Mouse (Mus musculus): Measurements from ENCODE around the gene Nudcd2.
A peak's percentile ranks its signal among the peaks of the same experiment; 100 is the strongest.
"Not testable (repeated sequence)": the region's sequence is repeated elsewhere in the genome, so short reads cannot be mapped to it uniquely, and the experiment has no call there.

Nudcd2 gene

GRCm38 (mm10) chr11:40733339-40734174 is at the start of gene Nudcd2, which contains the start of gene Hmmr:
Gene Nudcd2 (plus strand): TSS chr11:40733667.
Gene Hmmr (minus strand): TSS chr11:40733422.
- DNase-seq: peak; percentile 94

GRCm38 (mm10) chr11:40690444-40691127 is 42.9 kb upstream of the Nudcd2 start:
- no peak for DNase-seq

DNA sequence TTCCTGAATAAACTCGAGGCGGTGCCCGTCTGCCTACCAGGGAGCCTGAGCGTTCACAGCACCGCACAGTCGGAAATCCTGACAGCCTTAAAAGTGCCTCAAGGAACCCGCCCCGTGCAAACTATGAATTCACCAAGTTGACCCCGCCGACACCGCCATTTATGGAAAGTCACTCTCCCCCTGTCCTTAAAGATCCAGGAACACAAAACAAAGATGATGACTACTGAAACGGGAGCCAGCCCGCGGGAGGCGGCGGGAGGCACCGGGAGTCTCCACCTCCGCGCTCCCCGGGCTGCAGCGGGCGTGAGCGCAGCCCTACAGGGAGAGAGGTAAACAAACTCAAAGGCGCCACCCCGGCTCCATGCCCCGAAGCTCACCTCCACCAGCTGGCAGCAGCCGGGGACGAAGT is 41.4 kb upstream of the Nudcd2 start:
- DNase-seq: no peak

DNA sequence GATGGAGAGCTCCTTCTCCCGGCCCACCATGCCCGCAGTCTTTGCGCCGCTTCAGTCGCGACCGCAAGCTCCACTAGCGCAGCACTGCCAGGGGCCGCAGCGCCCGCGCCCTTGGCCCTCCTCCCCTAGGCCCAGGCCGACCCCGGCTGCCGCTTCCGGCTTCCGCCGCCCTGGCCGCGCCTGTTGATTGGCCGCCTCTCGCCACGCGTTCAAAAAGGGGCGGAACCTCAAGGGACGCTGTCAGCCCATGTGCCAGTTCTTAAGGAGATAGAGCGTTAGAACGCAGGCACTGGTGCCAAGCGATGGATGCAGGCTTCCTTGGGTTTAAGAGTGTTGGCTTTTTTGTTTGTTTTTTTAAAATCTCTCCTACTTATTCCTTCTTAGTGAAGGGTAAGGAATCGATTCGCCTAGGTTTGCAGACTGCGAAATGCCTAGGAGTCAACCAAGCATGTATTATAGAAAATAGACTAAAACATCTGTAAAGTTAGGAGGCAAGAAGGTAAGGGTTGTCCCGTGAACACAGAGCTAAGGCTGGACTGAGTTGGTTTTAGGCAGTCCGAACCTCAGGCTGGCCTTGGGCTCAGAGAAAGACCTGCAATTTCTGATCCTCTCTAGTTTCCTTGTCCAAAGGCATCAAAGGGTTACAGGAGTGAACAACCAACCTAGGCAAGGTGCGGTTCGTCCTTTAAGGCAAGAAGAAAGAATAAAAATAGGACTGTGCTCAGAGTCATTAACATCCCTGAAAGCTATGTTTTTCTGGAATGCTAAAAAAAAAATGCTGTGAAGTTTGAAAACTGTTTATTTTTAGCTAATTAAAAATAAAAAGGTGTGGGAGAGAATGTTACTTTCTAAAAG is 40.7 kb upstream of the Nudcd2 start:
- peak; percentile 94 for DNase-seq

DNA sequence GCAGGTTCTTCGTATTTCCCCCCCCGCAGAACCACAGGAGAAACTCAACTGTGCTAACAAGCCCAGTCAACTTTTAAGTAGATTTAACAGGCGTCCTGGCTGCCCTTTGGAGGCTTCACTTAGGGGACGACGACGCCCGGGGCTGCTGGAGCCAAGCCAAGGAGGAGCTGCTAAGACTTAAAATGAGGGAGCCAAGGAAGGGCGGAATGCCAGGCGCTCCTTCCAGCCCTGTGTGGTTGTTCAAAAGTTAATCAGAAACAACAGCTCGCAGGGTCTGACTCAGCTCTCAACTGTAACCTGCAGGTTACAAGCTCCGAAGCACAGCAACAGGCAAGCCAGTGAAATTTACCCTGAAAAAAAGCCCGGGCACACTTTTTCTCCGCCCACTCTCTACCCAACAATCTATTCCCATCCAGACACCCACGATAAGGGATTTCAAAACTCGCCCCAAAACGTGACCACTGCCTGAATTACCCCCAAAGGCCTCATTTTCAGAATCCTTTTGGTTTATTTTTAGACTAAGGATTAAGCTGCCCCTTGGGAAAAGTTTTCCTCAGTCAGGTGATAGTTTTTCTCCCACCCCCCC is 40.0 kb upstream of the Nudcd2 start:
- DNase-seq: peak; percentile 89

GRCm38 (mm10) chr11:40694311-40695087 is 39.0 kb upstream of the Nudcd2 start:
- peak; percentile 82 for DNase-seq

GRCm38 (mm10) chr11:40695103-40695502 is 38.4 kb upstream of the Nudcd2 start, which contains the start of gene Mat2b:
Gene Mat2b (minus strand): TSS chr11:40695203.
- no peak for DNase-seq

DNA sequence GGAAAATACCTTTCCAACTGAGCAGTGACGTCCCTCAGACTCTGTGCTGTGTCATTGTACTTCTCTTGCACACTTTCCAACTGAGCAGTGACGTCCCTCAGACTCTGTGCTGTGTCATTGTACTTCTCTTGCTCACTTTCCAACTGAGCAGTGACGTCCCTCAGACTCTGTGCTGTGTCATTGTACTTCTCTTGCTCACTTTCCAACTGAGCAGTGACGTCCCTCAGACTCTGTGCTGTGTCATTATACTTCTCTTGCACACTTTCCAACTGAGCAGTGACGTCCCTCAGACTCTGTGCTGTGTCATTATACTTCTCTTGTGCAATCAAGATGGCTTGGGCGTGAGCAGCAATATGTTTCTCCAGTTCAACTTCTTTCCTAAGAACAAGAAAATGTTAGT is 23.6 kb upstream of the Nudcd2 start:
- DNase-seq: not testable (repeated sequence)

- DNase-seq: peak; percentile 46
These were observed 19.6 kb upstream of the Nudcd2 start for GRCm38 (mm10) chr11:40713858-40714257.

- DNase-seq: no peak
These were observed 17.9 kb upstream of the Nudcd2 start for GRCm38 (mm10) chr11:40715524-40715923.

DNA sequence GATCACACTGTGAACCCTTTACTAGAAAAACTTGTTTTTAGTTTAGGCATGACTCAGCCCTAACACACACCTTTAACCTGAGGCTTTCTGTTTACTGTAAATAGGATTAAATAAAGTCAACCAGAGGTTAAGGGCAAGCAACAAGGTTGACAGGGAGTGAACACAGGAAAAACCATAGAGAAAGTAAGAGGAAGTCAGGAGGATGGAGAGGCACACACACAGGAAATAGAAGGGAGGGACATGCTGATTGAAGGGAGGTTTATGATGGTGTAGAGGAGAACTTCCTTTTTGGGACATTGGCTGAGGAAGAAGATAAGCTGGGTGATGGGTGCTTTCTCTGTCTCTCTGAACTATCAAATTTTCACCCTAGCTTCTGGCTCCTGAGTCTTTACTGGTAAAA is 15.1 kb upstream of the Nudcd2 start:
- no peak for DNase-seq

DNA sequence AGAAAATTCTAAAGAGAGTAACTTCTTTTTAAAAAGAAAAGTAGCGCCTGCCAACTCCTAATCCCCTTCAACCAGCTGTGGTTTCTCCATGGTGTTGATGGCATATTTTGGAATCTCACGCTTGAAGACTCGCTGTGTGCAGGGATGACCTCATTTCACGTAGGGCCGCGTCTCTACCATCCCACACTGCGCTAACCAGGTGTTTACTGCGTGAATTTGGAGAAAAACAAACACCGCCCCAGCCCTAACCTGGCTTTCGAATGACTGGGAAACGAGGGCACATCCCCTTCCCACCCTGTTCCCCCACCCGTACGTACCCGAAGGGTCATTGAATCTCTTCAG is 499 bp upstream of the Nudcd2 start:
- no peak for DNase-seq

DNA sequence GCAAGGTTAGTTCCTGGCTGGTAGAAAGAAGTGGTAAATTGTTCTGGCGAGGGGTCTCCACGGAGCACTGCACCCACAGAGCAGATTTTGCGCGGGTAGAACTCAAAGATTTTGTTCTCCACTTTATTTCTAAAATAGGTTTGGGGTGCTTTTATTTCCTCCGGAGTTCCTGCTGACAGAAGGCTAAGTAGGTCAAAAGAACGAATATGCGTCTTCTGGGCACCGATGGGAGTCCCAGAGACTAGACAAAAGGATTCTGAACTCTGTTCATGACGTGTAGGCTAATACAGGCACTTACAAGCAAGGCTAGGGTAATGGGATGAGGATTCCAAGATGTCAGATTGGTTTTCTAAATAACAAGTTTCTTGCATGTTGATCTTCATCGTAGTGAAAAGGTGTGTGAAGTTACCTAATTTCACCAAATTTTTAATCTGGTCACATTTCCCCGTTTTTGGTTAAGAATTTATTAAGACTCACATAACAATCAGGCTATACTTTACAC is 835 bp downstream of the Nudcd2 start:
- DNase-seq: no peak

- no peak for DNase-seq
These were observed 3.9 kb downstream of the Nudcd2 start for GRCm38 (mm10) chr11:40737369-40737768.

DNA sequence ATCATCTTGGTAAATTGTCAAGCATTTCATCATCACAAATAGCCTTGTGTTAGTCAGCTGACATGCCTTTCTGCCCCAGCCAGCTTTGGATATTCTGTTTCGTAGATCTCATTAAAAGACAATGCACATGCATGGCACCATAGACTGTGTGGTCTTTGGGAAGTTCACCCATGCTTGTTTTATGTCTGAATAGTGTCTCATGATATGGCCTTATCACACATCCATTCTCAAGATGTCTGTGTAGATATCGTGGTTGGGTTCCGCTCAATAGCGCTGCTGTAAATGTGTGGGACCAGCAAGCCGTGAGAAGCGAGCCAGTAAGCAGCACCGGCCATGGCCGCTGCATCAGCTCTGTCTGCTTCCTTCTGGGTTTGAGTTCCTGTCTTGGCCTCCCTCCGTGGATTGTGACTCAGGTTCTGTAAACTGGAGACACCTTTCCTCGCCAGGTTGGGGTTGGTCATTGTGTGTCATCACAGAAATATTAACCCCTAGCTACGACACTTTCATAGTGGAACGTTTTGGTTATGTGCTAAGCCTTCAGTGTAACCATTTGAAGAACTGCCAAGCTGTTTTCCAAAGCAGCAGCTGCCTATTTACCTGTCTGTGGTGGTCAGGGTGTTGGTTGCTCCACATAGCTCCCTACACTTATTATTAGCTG is 8.3 kb downstream of the Nudcd2 start:
- DNase-seq: no peak

GRCm38 (mm10) chr11:40744348-40744747 is 10.9 kb downstream of the Nudcd2 start:
- DNase-seq: no peak

DNA sequence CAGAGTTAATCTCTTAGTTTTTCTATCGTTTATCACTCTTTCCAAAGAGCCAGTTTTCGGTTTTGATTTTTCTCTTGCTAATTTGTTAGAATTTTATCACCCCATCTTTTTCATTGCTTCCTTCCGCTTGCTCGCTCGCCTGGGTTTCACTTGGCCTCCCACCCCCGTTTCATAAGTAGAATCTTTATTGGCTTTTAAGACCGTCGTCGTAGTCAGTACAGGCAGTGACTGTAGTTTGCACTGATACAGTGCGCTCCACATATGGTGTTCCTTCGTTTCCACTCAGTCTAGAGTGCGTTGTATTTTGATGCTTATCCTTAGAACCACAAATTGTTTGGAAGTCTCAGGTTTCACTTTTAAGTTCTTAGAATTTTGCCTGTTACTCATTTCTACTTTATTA is 12.9 kb downstream of the Nudcd2 start:
- DNase-seq: no peak

DNA sequence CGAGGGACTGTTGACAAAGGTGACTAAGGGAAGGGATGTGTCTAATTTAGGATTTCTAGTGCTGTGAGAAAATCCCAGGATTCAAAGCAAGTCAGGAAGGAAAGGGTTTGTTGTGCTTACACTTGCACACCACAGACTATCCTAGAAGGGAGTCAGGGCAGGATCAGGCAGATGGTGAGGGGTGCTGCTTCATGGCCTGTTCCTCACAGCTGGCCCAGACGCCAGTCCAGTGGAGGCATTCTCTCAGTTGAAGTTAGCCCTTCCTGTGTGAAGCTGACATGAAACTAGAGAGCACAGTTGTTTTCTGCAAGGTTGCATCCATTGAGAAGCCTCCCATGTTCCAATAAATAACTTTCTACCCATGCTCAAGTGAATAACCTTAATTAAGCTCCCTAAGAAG is 14.2 kb downstream of the Nudcd2 start:
- DNase-seq: no peak

GRCm38 (mm10) chr11:40753836-40754235 is 20.4 kb downstream of the Nudcd2 start:
- DNase-seq: no peak

- DNase-seq: no peak
These were observed 21.2 kb downstream of the Nudcd2 start for GRCm38 (mm10) chr11:40754664-40755107.

GRCm38 (mm10) chr11:40755109-40755627 is 21.7 kb downstream of the Nudcd2 start, which contains the start of gene Ccng1:
Gene Ccng1 (minus strand): TSS chr11:40755311.
- peak; percentile 91 for DNase-seq

Data from kidney, adult 18-20 months (tissue).